Mouse (Mus musculus): ENCODE measurements at regions not wholly inside any gene's neighbourhood (a gene's known extent, or its start where the extent isn't known, plus 50 kb on each side); places are given as distances from the start of the nearest gene placed in this dataset.

DNA sequence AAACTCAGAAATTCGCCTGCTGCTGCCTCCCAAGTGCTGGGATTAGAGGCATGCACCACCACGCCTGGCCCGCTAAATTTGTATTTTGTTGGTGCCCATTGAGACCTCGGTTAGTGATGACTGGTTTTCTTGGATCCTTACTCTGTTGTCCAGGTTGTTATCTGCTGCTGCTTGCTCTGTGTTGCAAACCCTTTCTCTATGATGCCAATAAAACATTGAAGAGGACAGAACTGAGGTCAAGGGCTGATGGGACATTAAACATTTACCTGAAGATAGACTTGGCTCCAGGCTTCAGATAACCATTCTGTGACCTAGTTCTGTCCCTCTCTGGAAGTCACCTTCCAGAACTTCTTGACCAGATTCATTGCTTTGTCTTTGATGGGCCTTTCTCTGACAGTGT is 97.5 kb upstream of the Sash1 start:
- no peak overlapping the region for H3K9ac ChIP-seq (ENCODE audit: insufficient read depth, low read depth)
- H3K4me3 ChIP-seq (replicated peaks in 1 of 3; ENCODE audit: low read depth in 2 of 3, low read length in 2 of 3, poor library complexity in 1 of 3) = no peak overlapping the region
- peaks cover 0 to 4% of the 10 kb centered on the region in 2 experiments; a peak in 2 of 4 replicates for H3K4me1 ChIP-seq (ENCODE audit: control insufficient read depth in 1 of 2, insufficient read depth in 2 of 2)
- H3K36me3 ChIP-seq (replicated peaks in 1 of 2; ENCODE audit: control insufficient read depth in 1 of 2, insufficient read depth in 1 of 2, low read length in 1 of 2) = no peaks in the 10 kb centered on the region
- no peaks in the 10 kb centered on the region for H3K79me2 ChIP-seq (replicated peaks; ENCODE audit: control insufficient read depth, extremely low read depth, insufficient read depth, poor library complexity, severe bottlenecking)
- DNase-seq (ENCODE audit: extremely low read depth) = no peak
- TF ChIP-seq CHD2 (IDR thresholded peaks at IDR 0.05; ENCODE audit: low read length) = no peak
- TF ChIP-seq EP300 (IDR thresholded peaks at IDR 0.05; ENCODE audit: low read length) = no peak
- TF ChIP-seq ZC3H11A (IDR thresholded peaks at IDR 0.05; ENCODE audit: low read depth, low read length) = no peak
- TF ChIP-seq GABPA (IDR thresholded peaks at IDR 0.05; ENCODE audit: insufficient replicate concordance, low read depth, low read length) = no peak
- TF ChIP-seq RAD21 (IDR thresholded peaks at IDR 0.05; ENCODE audit: low read depth, low read length) = no peak
- no peak for TF ChIP-seq CHD1 (IDR thresholded peaks at IDR 0.05; ENCODE audit: low read depth, low read length)
- TF ChIP-seq POLR2AphosphoS2 (IDR thresholded peaks at IDR 0.05; ENCODE audit: low read depth, low read length) = no peak
- no peak for TF ChIP-seq NELFE (IDR thresholded peaks at IDR 0.05; ENCODE audit: low read depth, low read length)
- TF ChIP-seq ZMIZ1 (IDR thresholded peaks at IDR 0.05; ENCODE audit: low read depth, low read length) = no peak
- no peak for TF ChIP-seq NRF1 (IDR thresholded peaks at IDR 0.05; ENCODE audit: low read depth, low read length)
- no peak for TF ChIP-seq PAX5 (IDR thresholded peaks at IDR 0.05; ENCODE audit: low read length)
- TF ChIP-seq USF2 (conservative IDR thresholded peaks at IDR 0.05; ENCODE audit: low read depth, low read length) = no peak
- in situ Hi-C loops (cut with MboI; ENCODE audit: low pct_ligation_motif_present, low pct_unique_long_range_greater_than_20kb, low sequenced_read_pairs) (no loop called here), dilution Hi-C loops (cut with MboI; ENCODE audit: extremely low pct_ligation_motif_present, extremely low pct_unique_long_range_greater_than_20kb, low sequenced_read_pairs) (no loop called here)
- H3K4me2 ChIP-seq (ENCODE audit: insufficient read depth, low read depth, poor library complexity, severe bottlenecking) = no peak overlapping the region
- no peaks in the 10 kb centered on the region for H3K27me3 ChIP-seq (replicated peaks)
- no peaks in the 10 kb centered on the region for H3K9me3 ChIP-seq (replicated peaks; ENCODE audit: low read length)
- H3K27ac ChIP-seq (ENCODE audit: insufficient read depth, low read depth) = no peak overlapping the region

DNA sequence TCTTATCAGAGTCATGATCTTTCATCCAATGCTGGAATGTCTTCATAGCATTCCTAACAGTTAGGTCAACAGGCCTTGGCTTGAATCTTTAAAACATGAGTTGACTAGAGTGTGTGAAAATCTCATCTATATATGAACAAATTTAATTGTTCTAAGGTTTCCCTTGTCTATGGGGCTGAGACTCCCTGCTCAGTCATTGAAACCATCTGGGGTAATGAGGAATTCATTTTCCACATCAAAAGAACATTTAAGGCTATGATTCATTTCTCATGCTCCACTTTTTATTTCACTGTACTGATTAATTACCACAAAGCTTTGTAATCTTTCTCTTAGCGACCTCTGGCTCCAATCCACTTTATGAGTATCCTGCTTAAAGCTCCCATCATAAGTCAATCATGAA is 94.7 kb upstream of the Sash1 start:
- Histone ChIP-seq H3K9ac (ENCODE audit: insufficient read depth, low read depth) (no peak overlapping the region), H3K4me3 (replicated peaks in 1 of 3; ENCODE audit: low read depth in 2 of 3, low read length in 2 of 3, poor library complexity in 1 of 3) (no peak overlapping the region), H3K27ac (ENCODE audit: insufficient read depth, low read depth) (no peak overlapping the region), H3K27me3 (replicated peaks) (no peaks in the 10 kb centered on the region), H3K4me2 (ENCODE audit: insufficient read depth, low read depth, poor library complexity, severe bottlenecking) (no peak overlapping the region), H3K79me2 (replicated peaks; ENCODE audit: control insufficient read depth, extremely low read depth, insufficient read depth, poor library complexity, severe bottlenecking) (no peaks in the 10 kb centered on the region), H3K36me3 (replicated peaks in 1 of 2; ENCODE audit: control insufficient read depth in 1 of 2, insufficient read depth in 1 of 2, low read length in 1 of 2) (no peaks in the 10 kb centered on the region), H3K9me3 (replicated peaks; ENCODE audit: low read length) (no peaks in the 10 kb centered on the region), H3K4me1 (ENCODE audit: control insufficient read depth in 1 of 2, insufficient read depth in 2 of 2) (no peaks in the 10 kb centered on the region)
- no peak for TF ChIP-seq HCFC1 (IDR thresholded peaks at IDR 0.05; ENCODE audit: low read depth, low read length)
- TF ChIP-seq EP300 (IDR thresholded peaks at IDR 0.05; ENCODE audit: low read length) = no peak
- no peak for TF ChIP-seq MAX (IDR thresholded peaks at IDR 0.05; ENCODE audit: low read length)
- TF ChIP-seq ELF1 (IDR thresholded peaks at IDR 0.05; ENCODE audit: low read depth, low read length) = no peak
- no peak for TF ChIP-seq CHD1 (IDR thresholded peaks at IDR 0.05; ENCODE audit: low read depth, low read length)
- no peak for TF ChIP-seq MYC (IDR thresholded peaks at IDR 0.05; ENCODE audit: low read depth, low read length)
- no peak for TF ChIP-seq NELFE (IDR thresholded peaks at IDR 0.05; ENCODE audit: low read depth, low read length)
- no peak for TF ChIP-seq USF2 (conservative IDR thresholded peaks at IDR 0.05; ENCODE audit: low read depth, low read length)
- no peak for TF ChIP-seq BHLHE40 (IDR thresholded peaks at IDR 0.05; ENCODE audit: low read depth, low read length)
- no peak for TF ChIP-seq NRF1 (IDR thresholded peaks at IDR 0.05; ENCODE audit: low read depth, low read length)
- no peak for TF ChIP-seq SIN3A (IDR thresholded peaks at IDR 0.05; ENCODE audit: low read length)
- TF ChIP-seq ZC3H11A (IDR thresholded peaks at IDR 0.05; ENCODE audit: low read depth, low read length) = no peak
- TF ChIP-seq IRF4 (IDR thresholded peaks at IDR 0.05; ENCODE audit: low read depth, low read length) = no peak
- no peak for TF ChIP-seq CHD2 (IDR thresholded peaks at IDR 0.05; ENCODE audit: low read length)
- no peak for TF ChIP-seq CTCF (conservative IDR thresholded peaks at IDR 0.05 in 1 of 2, IDR thresholded peaks at IDR 0.05 in 1 of 2; ENCODE audit: low read depth in 2 of 2, low read length in 2 of 2)
- no peak for TF ChIP-seq SMC3 (IDR thresholded peaks at IDR 0.05; ENCODE audit: low read depth, low read length)
- no peak for TF ChIP-seq TCF12 (IDR thresholded peaks at IDR 0.05; ENCODE audit: low read depth, low read length)
- TF ChIP-seq ETS1 (conservative IDR thresholded peaks at IDR 0.05; ENCODE audit: low read depth, low read length) = no peak
- TF ChIP-seq POLR2A (IDR thresholded peaks at IDR 0.05; ENCODE audit: low read depth, low read length) = no peak
- TF ChIP-seq UBTF (IDR thresholded peaks at IDR 0.05; ENCODE audit: low read depth, low read length) = no peak
- no peak for DNase-seq (ENCODE audit: extremely low read depth)
- in situ Hi-C loops (cut with MboI; ENCODE audit: low pct_ligation_motif_present, low pct_unique_long_range_greater_than_20kb, low sequenced_read_pairs) (no loop called here), dilution Hi-C loops (cut with MboI; ENCODE audit: extremely low pct_ligation_motif_present, extremely low pct_unique_long_range_greater_than_20kb, low sequenced_read_pairs) (no loop called here)

All from CH12.LX (cell line).